Mouse (Mus musculus): ENCODE data around the gene Helb.
A peak's percentile ranks its signal among the peaks of the same experiment; 100 is the strongest.
"Not testable (repeated sequence)": the region's sequence is repeated elsewhere in the genome, so short reads cannot be mapped to it uniquely, and the experiment has no call there.

Helb gene

GRCm38 (mm10) chr10:120112507-120113396 is at the start of gene Helb:
Gene Helb, minus strand, starts transcription at chr10:120112987.
- peak; percentile 98 for DNase-seq (ENCODE audit: low spot score)

GRCm38 (mm10) chr10:120160533-120160932 is 47.7 kb upstream of the Helb start:
- DNase-seq (ENCODE audit: low spot score), result no peak

DNA sequence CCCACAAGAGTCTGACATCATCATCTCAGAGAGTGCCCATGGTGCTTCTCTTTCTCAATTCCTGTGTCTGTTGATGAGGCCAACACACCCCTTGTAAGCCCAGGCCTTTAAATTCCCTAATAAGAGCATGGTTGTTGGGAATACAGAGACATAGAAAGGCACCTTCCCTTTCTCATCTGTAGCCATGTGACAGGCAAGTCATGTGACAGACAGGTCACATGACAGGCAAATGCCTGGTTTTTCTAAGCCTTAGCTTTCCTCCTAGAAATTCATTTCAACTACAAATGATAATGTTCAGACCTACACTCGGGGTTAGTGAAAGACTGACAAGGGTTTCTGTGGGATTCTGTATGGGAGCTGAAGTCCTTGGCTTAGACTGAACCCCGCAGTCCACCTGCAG is 41.1 kb upstream of the Helb start:
- DNase-seq (ENCODE audit: low spot score), result no peak

- no peak for DNase-seq (ENCODE audit: low spot score)
Measured at GRCm38 (mm10) chr10:120151672-120152071, 38.9 kb upstream of the Helb start.

DNA sequence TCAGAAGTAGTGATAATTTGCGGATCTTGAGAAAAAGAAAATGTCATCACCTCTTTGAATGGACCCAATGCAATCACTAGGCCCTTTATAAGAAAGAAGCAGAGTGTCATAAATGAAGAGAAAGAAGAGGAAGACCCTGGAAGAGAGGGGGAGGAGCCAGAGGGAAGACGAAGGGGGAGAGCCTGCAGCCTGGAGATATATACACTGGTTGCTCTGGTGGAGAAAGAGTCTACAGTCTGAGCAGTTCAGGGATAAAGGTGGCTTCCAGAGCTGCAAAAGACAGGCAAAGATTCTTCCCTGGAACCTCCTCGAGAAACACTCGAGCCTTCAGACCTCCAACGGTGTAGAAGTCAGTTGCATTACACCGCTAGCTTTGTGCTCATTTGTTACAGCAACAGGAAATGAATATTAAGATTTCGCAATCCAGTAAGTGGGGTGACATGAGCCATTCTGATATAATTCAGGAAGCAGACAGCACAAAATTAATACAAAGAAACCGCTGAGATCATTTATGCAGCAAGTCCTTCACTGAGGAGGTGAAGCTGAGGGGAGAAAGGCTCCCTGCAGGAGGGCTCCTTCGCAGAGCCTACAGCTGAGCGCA is 28.2 kb upstream of the Helb start:
- no peak for DNase-seq (ENCODE audit: low spot score)

- no peak for DNase-seq (ENCODE audit: low spot score)
Measured at GRCm38 (mm10) chr10:120140193-120140592, 27.4 kb upstream of the Helb start.

DNA sequence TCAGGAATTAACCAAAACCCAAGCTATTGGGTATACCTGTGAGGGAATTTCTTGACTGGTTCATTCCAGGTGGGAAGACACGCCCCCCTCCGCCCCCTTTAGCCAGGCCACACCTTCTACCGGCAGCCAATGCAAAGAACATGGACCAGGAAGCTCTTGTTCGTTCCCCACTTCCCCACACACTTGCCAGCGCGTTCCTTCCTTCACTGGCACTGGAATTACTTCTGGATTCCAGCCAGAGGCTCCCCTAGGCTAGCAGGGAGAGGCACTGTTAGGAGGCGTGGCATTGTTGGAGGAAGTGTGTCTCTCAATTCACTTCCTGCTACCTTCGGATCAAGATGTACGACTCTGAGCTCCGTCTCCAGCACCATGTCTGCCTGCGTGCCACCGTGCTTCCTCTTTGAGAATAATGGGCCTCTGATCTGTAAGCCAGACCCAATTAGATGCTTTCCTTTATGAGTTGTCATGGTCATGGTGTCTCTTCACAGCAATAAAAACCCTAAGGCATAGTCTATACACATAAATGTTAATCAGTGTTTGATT is 23.3 kb upstream of the Helb start:
- DNase-seq (ENCODE audit: low spot score), result no peak

DNA sequence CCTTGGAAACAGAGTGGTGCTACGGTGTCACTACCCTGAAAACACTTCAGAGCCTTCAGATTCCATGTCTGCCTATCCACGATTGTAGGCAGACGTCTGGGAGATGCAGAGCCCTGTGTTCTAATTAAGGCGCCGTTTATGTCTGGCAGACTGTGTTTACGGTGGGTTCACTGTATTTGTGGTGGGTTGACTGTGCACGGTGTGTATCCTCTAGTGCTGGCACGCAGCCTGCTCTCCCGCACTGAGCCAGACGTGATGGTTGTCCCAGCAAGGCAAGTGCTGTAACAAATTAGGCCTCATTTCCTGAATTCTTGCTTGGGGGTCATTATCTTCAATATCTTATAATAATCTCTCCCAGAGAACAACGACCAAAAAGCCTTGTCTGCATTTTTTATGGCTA is 20.9 kb upstream of the Helb start:
- no peak for DNase-seq (ENCODE audit: low spot score)

DNA sequence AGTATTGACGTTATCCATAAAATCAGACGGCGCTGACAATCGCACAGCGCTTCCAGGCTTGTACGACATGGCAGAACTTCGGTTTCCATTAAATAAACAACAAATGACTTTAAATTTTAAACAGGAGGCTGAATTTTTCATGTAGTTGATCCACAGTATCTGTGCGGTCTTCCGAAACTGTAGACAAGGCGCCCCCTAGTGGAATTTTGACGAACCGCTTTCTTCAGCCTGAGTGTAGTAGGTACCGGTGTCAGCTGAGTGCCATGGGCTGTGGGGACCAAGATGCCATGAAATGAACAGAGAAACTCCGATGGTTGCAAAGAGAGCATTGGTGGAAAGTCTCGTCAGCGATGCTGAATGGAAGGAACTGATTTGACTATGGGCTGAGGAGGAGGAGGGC is 17.8 kb upstream of the Helb start:
- DNase-seq (ENCODE audit: low spot score), result peak; percentile 38

GRCm38 (mm10) chr10:120128601-120129277 is 16.0 kb upstream of the Helb start:
- no peak for DNase-seq (ENCODE audit: low spot score)

DNA sequence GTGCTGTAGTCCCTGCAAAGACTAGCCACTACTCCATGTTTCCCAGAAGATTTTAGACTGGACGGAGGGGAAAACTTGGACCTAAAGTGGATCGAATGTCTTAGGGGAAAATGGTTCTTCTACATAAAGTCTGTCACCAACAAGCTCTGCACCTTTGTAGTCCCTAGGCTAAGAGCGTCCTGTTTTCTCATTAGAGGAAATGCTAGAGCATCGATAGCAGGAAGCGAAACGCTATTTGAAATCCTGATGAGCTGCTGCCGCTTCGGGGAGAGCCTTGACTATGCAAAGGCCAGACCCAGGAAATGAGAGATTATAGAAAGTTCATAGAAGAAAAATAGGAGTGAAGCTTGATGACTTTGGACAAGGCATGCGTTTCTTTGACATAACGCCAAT is 12.7 kb upstream of the Helb start:
- DNase-seq (ENCODE audit: low spot score), result no peak

DNA sequence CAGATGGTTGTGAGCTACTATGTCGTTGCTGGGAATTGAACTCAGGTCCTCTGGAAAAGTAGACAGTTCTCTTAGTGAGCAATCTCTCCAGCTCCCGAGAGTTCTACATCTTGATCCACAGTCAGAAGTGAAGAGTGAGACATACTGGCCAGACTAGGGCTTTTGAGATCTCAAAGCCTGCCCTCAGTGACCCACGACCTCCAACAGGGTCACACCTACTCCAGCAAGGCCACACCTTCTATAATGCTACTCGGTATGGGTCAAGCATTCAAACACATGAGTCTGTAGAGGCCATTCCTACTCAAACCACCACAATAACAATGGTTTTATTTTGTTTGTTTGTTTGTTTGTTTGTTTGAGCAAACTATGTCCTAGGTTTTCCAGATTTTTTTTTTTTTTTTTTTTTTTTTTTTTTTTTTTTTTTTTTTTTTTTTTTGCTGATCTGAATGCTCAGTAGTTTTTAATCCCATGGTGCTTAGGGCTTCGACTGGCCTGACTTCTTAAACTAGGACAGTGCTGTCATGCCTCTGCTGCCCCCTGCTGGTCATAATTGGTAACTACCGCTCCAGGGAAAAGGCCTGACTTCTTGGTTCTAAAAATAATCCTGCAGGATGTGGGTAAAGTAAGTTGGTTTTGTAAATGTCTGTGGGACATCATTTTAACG is 12.1 kb upstream of the Helb start:
- DNase-seq (ENCODE audit: low spot score), result peak; percentile 67

GRCm38 (mm10) chr10:120123721-120124120 is 10.9 kb upstream of the Helb start:
- DNase-seq (ENCODE audit: low spot score), result no peak

DNA sequence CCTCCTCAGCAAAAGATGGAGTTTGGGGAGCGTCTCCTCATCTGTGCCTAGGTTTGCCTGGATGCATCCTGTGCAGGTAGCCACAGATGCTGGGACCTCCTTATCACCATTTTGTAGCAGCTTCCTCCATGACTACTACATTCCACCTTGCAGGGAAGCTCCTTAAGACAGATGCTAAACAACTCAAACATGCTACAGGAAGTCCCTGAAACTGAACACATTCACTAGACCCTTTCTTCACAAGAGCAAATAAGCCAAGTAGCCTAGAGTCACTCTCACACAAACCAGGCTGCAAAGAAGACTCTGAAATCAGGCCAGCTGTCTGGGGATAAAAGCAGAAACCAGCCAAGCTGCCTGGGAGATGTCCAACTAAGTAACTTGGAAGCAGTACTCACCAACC is 2.5 kb upstream of the Helb start:
- no peak for DNase-seq (ENCODE audit: low spot score)

- no peak for DNase-seq (ENCODE audit: low spot score)
Measured at GRCm38 (mm10) chr10:120114493-120114892, 1.7 kb upstream of the Helb start.

DNA sequence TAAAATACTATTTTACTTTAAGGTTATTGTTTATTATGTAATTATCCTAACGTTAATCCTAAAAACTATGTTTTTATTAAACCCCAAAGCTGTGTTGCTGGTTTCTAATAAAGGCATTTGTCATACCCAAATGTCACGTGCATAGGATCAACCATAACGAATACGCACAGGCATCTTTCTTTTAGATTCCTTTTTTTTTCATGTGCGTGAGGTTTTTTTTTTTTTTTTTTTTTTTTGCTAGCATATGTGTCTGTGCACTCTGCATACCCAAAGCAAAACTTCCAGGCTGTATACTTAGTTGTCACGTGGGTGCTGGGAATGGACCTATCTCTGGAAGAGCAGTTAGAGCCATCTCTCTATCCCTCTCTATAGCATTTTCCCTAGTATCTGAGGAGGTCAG is 1.2 kb upstream of the Helb start:
- DNase-seq (ENCODE audit: low spot score), result no peak

DNA sequence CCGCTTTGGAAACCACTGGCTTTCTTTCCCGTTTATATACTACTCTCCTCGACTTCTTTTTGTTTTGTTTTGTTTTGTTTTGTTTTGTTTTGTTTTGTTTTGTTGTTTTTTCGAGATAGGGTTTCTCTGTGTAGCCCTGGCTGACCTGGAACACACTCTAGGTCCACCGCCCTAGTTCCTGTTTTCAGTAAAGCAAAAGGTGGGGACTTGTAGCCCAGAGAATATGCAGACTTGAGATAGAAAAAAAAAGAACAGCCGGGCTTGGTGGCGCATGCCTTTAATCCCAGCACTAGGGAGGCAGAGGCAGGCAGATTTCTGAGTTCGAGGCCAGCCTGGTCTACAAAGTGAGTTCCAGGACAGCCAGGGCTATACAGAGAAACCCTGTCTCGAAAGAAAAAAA is 695 bp upstream of the Helb start:
- not testable (repeated sequence) for DNase-seq (ENCODE audit: low spot score)

DNA sequence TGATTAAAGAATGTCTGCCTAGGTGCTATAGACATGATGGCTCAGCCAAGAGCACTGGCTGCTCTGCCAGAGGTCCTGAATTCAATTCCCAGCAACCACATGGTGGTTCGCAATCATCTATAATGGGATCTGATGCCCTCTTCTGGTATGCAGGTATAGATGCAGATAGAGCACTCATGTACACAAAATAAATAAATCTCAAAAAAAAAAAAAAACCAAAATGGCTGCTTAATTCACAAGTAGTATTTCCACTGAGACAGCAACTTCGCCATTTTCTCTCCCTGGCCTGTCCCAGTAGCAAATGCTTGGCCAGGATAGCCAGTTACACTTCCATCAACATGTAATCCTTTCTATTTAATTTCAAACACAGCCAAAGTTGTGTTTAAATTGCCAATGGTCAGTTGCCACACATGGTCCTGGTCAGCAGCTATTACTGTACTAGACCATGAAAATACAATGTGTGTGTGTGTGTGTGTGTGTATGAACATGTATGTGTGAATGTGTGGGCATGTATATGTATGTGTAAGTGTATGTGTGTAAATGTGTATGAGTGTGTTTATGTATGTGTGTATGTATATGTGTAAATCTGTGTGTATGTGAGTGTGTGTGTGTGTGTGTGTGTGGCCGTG is 982 bp downstream of the Helb start:
- no peak for DNase-seq (ENCODE audit: low spot score)

DNA sequence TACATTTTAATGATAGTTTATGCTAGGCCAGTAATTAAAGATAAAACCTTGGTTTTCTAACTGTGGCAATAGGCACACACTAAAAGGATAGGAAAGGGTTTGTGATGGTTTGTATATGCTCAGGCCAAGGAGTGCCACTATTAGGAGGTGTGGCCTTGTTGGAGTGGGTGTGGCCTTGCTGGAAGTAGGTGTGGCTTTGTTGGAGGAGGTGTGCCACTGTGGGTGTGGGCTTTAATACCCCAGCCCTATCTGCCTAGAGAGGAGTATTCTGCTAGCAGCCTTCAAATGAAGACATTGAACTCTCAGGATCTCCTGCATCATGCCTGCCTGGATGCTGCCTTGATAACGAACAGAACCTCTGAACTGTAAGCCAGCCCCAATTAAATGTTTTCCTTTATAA is 12.0 kb downstream of the Helb start:
- DNase-seq (ENCODE audit: low spot score), result no peak

DNA sequence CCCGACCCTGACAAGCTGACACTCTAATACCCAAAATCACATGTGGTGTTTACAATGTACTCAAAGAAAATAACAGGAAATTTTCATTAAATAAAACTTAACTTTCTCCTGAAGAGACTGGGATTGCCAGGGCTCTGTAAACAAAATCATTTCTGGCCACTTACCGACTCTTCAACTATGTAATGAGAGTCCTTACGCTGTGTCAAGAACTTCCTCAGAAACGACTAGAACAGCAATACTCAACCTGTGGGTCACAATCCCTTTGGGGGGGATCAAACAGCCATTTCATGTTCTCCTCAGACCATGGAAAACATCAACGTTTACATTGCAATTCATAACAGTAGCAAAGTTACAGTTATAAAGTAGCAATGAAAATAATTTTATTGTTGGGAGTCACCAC is 15.2 kb downstream of the Helb start:
- DNase-seq (ENCODE audit: low spot score), result no peak

GRCm38 (mm10) chr10:120095716-120096115 is 17.1 kb downstream of the Helb start:
- DNase-seq (ENCODE audit: low spot score), result no peak

DNA sequence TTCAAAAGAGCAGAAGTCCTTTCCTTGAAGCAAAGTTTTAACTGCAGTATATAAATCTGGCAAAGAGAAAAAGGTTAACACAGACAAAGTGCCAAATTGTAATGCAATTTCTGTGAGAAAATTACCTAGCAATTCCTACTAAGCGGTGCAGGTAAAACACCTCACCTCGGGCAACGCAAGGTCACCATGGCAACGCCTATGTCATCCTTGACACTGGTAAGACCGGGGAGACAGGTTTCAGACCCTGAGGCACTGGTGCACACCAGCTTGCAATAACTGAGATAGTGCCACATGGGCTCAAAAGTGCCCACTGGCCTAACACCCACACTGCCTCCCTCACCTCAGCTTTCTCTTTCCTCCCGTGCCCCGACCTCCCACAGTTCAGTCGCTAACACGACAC is 17.7 kb downstream of the Helb start:
- no peak for DNase-seq (ENCODE audit: low spot score)

Data from c-Kit-positive CD71-positive TER-119-positive erythroid progenitor cells, embryonic 14.5 days (primary cell).